Mouse (Mus musculus) layer of hippocampus, postnatal 36 days (tissue): ENCODE results near the gene Coa5. TPM values are rescaled to one million over a fixed set of nuclear protein-coding genes. Genes with fewer than 3 reads are reported as not detected.

ENCODE experiments used
- DNase-seq, 2 experiments: peaks; one replicate each; pipeline ENCODE4 v3.0.0; 2022
- total RNA-seq, 2 experiments: library from RNA; stranded (reverse); gene quantifications; 2 replicates each; pipeline ENCODE4 v1.2.3; 2021

The Coa5 gene
- 10 to 100 TPM; 61.9 to 64.0 TPM for total RNA-seq

DNA sequence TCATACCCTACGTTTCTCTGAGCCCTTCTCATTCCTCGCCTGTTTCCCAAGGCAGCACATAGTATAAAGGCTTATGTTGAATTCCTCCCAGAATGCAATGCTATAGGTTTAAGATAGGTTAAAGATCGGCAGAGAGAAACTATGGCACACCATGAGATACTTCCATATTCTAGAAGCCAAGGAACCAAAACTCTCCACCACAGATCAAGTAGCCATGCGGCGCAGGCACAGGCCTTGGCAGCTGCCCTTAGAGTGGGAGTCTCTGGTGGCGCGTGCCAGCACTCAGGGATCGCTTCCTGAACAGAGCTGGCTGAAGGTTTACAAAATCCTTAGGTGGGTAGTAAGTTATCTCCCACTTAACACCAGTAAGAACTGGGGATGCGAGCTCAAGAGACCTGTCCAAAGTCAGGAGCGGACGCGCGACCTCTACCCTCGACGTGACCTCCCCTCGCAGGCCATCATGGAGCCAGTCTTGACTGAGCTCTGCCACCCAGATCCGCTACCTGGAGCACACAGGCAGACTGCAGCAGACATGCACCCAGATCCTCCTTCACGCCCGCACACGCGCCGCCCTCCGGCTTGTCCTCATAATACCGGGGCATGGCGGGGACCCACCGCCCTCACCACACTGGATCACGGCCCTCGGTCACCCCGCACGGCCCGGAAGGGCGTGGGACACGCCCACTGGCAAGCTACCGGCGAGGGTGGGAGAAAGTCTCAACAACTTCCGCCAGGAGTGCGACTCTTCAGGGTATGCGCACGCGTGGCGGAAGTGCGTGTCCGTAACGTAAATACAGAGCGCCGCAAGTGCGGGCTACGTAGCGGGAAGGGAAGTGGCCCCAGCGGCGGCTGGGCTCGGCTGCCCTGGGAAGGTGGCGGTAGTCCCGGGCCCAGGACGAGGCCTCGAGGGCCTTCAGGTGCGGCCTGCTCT, at the start of gene Coa5, which contains the start of gene Unc50:
Gene Coa5 (minus strand): TSS at position 738 of the 931 bp plus-strand sequence.
Gene Unc50 (plus strand): TSS at position 774 of the 931 bp plus-strand sequence.
- DNase-seq: peak; percentile 95

DNA sequence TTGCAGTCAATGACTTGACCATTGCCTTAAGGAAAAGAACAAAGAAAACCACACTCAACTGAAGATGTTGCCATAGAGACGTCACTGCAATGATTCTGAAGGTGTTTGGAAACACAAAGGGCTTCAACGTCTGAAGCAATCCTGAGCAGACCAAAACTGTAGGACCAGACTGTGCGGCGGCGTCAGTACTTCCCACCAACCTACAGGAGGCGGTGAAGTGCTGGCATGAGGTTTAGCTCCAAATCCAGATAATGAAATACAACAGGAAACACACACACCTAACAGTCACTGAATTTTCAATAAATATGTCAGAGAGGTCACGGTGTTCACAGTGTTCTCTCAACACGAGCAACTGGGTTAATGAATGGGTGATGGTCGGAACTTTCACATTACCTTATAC, 49.2 kb upstream of the Coa5 start:
- no peak for DNase-seq

DNA sequence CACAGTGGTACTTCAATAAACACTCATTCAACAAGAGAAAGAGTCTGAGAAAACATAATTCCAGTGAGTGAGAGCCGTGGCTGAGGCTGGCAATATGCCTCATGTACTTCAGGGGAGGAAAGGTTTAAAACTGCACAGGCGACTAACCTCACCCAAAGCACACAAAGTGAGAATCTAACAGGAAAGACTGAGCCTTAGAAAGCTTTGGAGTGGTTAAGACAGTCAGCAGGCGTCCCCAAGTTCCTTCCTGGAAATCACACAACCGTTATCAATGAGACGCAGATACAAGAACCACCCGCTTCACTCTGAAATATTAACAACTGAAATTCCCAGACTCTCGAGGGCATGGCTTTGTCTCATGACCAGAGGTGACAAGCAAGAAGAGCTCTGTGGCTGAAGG, 48.5 kb upstream of the Coa5 start:
- no peak for DNase-seq

DNA sequence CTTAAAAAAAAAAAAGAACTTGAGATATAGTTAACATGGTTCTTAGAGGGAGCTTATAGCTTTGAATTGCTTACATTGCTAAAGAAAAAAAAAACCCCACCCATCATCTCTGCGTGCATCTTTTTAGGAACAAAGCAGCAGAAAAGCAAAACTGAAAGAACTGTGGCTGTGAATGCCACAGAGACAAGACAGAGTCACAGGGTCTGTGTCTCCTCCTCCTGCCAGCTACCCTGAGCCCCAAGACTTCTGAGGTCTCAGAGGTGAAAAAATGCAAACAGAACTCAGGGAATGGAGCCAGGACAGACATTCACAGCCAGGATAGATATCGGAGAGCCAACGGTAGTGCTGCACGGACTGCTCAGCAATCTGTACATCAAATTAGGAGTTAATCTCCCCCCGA, 48.0 kb upstream of the Coa5 start:
- DNase-seq: no peak

DNA sequence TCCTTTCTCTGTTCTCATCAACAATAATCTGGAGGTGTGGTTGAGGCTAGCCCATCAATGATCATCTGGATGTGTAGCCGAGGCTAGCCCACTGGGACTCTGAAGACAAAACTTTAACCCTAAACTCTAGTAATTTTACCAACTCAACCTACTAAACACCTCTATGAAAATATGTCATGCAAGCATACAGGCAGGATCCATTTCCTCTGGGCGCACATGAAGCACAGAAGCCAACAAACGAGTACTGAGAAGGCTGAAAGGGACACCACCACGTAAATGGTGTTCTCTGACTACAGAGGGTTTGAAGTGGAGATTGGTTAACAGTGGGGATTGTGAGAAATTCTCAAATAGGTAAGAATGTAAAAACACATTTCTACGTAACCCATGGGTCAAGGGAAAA, 47.3 kb upstream of the Coa5 start:
- DNase-seq: no peak

DNA sequence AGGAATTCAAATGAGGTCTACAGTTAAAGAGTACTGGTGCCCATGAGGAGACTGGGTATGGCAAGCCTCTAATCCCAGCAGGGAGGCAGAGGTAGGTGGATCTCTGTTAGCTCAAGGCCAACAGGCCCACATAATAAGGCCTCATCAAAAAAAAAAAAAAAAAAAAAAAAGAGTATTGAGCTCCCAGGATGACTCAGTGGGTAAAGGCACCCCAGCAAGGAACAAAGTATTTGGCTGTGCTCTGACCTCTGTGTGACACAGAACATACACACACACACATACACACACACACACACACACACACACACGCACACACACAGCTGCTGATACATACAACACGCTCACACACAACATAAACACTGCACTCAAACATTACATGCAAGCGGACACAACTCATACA, 45.4 kb upstream of the Coa5 start:
- DNase-seq: no peak

DNA sequence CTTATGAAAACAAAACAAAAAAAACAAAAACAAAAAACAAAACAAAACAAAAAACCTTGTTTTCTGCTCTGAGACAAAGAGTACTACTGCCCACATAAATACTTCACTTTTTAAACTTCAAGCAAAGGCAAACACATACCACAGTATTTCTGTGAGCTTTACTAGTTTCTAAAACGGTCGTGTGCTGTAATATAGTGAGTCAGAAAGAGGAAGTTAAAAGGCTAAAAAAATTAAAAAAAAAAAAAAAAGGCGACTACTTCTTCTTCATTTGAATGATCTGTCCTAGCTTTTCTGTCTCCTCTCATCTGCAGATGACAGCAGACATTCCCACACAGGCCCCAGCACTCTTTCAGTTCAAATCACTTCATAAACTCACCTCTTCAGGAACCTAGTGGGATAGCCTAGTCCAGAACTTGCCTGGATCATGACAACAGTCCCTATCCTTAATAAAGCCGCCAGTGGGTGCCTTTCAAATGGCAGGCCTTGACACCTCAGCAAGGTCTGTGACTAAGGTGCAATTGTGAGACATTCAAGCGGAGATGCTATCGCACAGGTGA, 44.8 kb upstream of the Coa5 start:
- DNase-seq: no peak

DNA sequence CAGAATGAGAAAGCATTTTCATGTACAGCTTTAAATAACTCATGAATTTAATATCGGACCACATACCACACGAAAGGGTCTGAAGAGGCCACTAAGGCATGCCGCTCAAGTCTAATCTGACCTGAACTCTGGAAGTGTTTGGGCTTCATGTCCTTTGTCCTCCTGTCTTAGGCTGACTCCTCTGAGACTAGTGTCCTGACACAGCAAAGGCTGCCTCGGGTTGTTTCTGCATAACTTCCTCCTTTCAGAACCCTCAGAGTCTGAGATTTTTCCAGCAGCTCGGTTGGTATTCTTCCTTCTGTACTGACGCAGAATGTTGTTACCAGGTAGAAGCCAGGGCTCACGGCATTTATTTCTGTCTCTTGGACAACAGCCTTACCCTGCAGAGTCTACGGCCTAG, 44.1 kb upstream of the Coa5 start:
- no peak for DNase-seq

DNA sequence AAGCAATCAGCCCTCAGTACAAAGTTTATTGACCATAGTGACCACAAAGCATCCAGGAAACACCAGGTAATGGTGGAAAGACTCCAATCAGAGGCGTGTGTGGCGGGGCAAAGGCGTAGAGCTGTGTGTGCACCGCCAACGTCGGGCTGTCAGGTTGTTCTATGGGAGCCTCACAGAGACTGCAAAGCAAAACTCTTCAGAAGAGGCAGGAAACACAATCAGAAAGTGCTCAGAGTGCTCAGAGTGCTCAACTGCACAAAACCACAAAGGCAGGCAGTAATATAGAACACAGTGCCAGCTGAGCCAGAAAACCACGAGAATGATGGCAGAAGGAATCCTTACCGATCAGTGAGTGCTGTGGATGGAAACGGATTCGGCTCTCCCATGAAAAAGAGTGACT, 43.3 kb upstream of the Coa5 start:
- DNase-seq: no peak

DNA sequence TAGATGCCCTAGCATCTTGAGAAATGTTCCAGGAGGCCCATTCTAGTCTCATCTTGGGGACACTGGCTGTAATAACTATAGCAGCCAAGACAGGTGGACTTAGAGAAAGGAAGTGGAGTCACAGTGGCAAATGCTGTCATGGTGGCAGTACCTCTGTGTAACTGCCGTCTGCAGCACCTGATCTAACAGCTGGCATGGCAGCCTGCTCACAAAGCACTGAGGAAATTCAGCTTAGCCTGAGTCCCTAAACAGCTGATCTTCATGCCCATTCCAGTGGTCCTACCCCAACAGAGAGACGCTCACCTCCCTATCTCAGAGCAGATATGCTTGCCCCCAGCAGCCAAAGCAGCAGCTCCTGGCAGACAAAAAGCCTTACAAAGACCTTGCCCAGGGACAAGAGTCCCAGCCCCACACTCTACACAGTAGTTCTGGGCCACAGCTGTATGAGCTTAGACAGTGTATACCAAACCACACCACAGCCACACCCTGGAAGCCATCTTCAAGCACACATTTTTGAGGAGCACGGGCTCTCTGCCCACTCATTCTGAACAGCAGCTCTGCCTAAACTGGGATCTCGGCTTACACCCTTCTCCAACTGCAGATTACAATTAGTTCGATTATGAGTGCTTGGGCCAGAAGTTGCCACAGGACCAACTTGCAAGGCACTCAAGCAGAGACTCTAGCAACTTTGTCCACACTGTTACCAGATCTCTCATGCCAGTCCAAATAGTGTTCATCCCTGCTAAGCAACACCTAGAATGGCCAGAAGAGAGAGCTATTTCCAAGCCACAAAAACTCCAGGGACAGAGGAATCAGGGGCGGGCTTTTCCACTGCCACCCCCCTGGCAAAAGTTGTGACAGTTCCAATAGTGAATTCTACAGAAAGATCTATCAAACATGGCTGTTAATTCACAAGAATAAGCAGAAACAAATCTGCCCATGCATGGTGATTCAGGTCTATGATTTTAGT, 41.6 kb upstream of the Coa5 start:
- DNase-seq: no peak

DNA sequence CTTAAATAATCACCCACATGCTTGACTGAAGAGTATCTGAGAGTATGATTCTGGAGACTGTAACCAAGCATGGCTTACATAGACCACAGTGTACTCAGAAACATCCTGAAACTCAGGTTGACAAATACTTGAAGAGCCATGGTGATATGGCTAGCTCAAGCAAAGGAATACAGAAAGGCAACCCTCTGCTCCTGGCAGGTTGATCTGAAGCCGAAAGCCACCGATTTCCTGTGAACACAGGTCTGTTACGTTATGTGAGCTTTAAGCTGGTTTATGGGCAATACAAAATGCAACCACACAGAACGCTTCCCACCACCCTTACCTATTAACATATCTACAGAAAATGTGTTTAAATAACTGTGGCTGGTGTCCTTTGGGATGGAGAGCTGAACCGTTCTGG, 39.1 kb upstream of the Coa5 start:
- DNase-seq: no peak

DNA sequence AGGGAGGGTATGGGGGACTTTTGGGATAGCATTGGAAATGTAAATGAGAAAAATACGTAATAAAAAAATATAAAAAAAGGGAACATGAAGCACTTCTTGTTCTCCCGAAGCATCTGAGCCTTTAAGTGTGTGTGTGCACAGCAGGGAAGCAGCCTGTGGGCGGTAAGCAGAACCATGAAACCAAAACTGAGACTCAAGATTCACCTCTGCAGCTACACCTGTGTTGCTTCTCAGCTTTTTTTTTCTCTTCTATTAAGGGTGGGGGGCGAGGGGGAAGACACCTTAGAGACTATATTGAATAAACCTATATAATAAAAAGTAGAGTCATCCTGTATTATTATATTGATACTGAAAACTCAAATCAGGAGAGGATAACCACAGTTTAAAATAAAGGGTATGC, 37.9 kb upstream of the Coa5 start:
- DNase-seq: no peak

DNA sequence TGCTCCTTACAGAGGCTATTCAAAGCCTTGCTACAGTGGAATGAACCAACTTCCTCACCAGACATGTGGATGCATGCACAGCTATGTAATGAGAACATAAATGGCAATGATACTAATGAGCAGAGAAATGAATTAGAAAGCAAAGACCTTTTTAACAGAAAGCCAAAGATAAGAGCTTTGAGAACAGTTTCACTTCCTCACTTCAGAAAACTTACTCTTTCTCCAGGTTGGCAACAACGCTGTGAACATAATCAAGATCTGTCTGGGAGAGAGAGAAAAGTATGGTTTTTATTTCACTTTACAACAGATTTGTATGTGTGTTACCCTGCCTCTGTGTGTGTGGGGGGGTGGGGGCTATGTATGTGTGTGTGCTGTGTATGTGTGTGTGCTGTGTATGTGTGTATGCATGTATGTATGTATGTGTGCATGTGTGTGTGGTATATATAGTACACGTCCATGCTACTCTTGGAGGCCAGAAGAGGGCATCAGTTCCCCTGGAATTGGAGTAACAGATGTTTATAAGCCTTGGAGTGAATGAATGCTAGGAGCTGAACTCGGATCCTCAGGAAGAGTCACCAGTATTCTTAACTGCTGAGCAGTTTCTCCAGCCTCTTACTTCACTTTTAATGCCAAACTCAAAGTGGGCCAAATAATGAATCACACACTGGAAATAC, 36.6 kb upstream of the Coa5 start:
- DNase-seq: no peak

DNA sequence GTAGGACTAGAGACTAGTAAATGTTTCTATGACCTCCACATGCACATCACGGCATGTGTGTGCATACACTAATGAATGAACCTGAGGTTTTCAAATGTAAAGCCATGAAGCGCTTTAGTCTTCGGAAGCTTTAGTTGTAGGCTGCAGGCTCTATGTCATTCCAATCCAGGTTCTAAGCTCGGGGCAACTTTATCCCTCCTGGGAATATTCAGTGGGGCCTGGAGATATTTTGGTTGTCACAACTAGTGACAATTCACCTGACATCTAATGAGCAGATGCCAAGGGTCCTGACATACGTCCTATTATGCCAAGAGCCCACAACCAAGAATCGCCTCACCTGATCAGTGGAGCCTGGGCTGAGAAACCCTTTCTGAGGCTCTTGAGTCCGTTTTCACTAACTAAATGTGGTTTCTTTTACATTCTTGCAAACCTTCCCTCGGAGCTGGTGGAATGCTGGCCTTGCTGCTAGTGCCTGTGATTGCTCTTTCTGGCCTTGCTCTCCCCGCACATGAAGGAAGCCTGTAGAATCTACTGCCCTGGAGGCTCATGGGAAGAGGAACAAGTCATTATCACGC, 35.1 kb upstream of the Coa5 start:
- no peak for DNase-seq

DNA sequence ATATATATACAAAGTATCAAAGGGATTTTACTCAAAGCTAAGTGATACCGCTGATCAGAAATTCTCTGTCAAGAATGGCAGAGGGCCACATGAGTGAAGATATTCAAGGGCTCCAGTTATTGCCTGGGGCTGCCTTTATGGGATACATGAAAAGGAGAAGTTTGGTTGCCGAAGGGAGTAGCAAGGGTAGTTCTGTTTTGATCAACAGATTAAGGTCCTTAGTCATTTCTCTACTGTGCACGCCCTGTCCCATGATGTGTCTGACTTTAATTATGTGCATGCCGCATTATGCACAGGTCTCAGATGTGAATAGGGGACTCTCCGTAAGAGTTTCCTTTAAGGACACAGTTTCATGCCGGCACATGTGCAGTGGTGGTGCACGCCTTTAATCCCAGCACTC, 27.6 kb upstream of the Coa5 start:
- DNase-seq: no peak

DNA sequence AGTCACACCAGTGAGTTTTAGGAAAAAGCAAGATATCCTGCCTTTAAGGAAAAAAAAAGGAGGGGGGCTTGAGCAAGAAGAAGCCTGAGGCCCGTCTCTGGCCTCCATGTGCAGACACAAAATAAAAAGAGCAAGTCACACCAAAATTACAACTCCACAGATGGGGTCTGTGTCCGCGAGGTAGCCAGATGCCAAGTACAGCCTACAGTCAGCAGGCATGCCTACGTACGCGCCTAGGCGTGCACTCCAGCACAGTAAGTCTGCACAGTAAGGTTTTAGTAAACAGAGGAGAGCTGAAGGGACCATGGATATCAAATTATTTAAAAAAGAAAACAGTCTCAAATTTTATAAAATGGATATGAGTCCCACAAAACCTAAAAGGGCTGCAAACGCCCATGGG, 21.4 kb upstream of the Coa5 start:
- peak in 1 of 2 experiments; percentile 22 for DNase-seq

DNA sequence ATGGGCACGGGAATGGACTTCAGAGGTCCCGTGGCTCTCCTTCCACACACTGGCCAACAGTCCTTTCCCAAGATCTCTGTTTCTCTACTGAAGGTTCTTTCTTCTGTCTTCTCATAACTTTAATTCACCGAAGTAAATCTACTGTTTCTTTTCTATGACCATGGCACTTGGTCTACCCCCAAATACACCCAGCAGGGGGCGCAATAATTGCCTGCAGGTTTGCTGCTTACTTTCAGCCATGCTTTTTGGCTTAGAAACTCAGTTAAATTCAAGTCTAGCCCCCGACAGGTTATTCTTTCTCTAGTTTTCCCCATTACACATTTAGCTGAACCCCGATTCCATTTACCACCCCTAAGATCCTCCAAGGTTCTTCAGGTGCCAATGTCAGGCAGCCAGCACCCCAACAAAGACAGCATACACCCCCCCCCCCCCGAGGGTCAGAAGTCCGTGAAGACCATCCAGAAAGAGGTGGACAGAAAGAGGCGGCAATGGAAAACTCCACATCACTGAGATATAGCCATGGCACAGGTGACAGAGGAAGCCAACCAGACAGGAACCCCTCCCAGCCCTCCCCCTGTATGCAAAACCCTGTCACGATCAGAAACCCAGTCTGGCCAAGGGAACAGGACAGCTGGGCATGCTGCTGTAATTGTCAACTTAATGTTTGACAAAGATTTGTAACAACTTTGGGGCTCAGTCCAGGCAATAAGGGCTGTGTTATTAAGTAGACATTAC, 18.6 kb upstream of the Coa5 start:
- DNase-seq: no peak

DNA sequence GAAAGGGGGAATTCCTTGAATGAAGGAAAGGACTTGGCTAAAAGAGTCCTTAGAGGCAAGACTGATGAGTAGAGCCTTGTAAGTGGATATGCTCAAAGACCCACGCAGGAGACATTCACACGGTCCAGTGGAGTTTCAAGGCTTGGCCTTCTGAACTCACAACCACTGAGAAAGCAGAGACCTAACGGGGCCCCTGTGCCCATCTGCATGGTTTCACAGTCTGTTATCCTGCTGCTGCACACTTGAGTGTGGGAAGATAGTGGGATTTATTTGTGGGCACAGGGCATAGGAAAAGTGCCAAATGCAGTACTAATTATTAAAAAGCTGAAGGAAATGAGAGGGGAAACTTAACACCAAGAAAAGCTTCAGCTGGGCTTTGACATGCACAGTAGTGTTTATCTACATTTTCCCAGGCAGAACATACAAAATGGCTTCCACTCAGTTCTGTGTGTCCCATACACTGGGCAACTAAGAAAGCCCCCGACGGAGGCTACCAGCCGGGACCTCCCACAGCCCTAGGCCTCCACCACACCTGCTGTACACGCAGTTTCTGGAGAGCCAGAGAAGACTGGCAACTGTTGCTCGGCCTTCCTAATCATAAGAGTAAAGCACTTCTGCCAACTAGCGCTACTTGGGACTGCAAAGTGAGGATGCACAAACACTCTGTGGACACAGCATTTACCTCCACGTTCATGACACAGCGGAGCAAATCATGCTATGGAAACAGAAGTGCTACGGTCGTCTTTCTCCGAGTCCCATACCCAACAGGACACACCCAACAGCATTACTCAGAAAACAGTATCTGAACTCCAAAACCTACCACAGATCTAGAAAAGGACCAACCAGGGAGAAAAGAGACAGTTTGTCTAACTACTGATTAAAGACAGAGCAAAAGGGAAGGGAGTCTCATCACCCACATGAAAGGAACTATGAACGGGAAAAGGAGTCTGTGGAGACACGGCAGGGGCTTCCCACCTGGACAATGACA, 13.2 kb upstream of the Coa5 start:
- DNase-seq: no peak

DNA sequence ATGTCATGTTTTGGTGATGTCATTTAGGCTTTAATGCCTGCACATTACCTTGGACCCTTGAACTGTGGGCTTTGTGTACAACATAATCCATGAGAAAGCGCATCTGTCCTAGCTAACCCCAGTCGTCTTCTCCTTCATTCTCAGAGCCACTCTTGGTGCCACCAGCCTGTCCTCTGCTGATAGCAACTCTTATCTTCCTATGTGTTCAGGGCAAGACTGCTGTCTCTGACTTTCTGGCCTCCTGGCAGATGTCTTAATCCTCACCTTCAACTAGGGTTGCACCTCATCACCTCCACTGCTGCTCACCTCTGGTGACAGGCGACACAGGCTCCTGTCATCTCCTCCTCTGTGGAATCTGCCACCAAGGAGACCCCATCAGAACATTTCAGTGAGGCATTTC, 6.5 kb upstream of the Coa5 start:
- no peak for DNase-seq

DNA sequence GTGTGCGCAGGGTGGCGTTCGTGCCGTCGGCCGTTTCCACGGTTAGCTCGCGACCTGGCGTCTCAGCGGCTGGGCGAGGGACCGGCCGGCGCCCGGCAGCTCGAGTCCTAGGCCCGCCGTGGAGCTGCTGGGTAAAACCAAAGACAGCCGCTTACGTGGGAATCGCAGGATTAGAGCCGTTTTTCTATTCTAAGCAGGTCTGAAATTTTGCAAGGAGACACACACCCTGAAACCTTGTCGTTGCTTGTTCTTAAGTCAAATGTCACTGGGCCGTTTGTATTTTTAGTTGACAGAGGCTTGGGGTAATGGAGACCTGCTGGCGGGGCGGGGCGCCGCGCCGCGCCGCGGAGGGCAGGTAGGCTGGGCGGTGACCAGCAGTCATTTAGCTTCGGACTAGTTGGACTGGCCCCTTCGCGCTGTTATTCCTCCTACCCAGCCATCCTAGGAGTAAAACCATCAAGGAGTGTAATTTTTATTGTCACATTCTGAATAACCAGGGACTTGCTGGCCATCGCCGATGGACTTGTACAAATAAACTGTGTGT, 466 bp upstream of the Coa5 start:
- DNase-seq: no peak
